26 mouse cellular contexts compared by ENCODE assay signal in the genomic region with DNA sequence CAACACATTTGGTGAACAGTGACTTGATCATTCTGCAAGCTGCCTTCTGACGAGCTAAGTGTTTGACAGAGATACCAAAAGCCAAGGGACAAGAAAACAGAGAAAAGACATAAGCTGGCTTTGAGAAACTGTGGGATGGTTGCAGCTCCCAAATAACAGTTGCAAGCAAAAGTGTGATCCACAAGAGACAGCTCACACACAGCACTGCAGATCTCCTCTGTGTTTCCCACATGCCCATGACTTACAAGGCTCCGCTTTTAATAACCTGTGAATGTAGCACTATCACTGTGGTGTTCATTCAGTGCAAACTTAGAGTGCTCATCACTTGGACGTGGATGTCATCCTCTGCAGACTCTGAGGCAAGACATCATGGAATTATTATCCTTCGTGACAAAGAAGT.
"Had no signal": no experiment of that assay in that cellular context is flagged by ENCODE, and none has a peak within 500 bp of the region (broad histone marks: within the 10 kb centered on the region; RNA-seq: fewer than 3 reads in every experiment).

No protein-coding gene starts in this region.

- H3K9me3 ChIP-seq: heart, embryonic 13.5 days; heart, embryonic 15.5 days; hindbrain, embryonic 10.5 days; hindbrain, embryonic 12.5 days; intestine, embryonic 15.5 days; limb, embryonic 10.5 days; limb, embryonic 12.5 days; liver, embryonic 13.5 days; liver, embryonic 15.5 days had no signal

- ATAC-seq: hindbrain, embryonic 16.5 days; inflammation-experienced regulatory T-cells, adult 6 months; intestine, embryonic 15.5 days; intestine, postnatal 0 days; liver, postnatal 0 days had no signal

- H3K27me3 ChIP-seq: heart, embryonic 13.5 days; heart, embryonic 15.5 days; hindbrain, embryonic 12.5 days; intestine, embryonic 15.5 days; limb, embryonic 12.5 days; liver, embryonic 13.5 days; liver, embryonic 15.5 days had no signal

- H3K4me1 ChIP-seq: heart, embryonic 13.5 days; heart, embryonic 15.5 days; hindbrain, embryonic 12.5 days; limb, embryonic 10.5 days; limb, embryonic 12.5 days; liver, embryonic 13.5 days; liver, embryonic 15.5 days had no signal

- H3K36me3 ChIP-seq: heart, embryonic 13.5 days; heart, embryonic 15.5 days; hindbrain, embryonic 12.5 days; intestine, embryonic 15.5 days; liver, embryonic 13.5 days; liver, embryonic 15.5 days had no signal

- DNase-seq: gastrocnemius, adult 2 months; gastrocnemius, postnatal 10 days; gastrocnemius, postnatal 25 days; heart, postnatal 4 days; kidney, adult 18-20 months; kidney, adult 8-10 months; kidney, postnatal 10 days; kidney, postnatal 25 days; kidney, postnatal 4 days; liver; liver, embryonic 13.5 days; liver, postnatal 0 days had no signal

- H3K27ac ChIP-seq: gastrocnemius, adult 2 months; heart, embryonic 13.5 days; heart, embryonic 15.5 days; hindbrain, embryonic 10.5 days; hindbrain, embryonic 12.5 days; hindbrain, embryonic 14.5 days; intestine, embryonic 15.5 days; layer of hippocampus, adult 2 months; left cerebral cortex, adult 2 months; limb, embryonic 10.5 days; limb, embryonic 12.5 days; liver, embryonic 13.5 days; liver, embryonic 15.5 days had no signal

- H3K4me3 ChIP-seq: gastrocnemius, adult 2 months; heart, embryonic 13.5 days; heart, embryonic 15.5 days; hindbrain, embryonic 10.5 days; hindbrain, embryonic 12.5 days; intestine, embryonic 15.5 days; layer of hippocampus, adult 2 months; left cerebral cortex, adult 2 months; limb, embryonic 10.5 days; limb, embryonic 12.5 days; liver, embryonic 13.5 days; liver, embryonic 15.5 days had no signal
